Mouse (Mus musculus): Measurements from ENCODE around the gene Ccdc153. TPM values are rescaled to one million over a fixed set of nuclear protein-coding genes. Genes with fewer than 3 reads are reported as not detected.
A peak's percentile ranks its signal among the peaks of the same experiment; 100 is the strongest.

The Ccdc153 gene
- 1 to 10 TPM; 1.3 to 2.7 TPM for total RNA-seq (2021)

- DNase-seq (ENCODE audit: low spot score in 2 of 2) = no peak
- intact Hi-C loops (cut with DNase I) = no loop called here
Measured at GRCm38 (mm10) chr9:44240399-44240798, at the start of gene Ccdc153. Gene Ccdc153, plus strand, starts transcription at chr9:44240676.

GRCm38 (mm10) chr9:44191166-44191565, 49.3 kb upstream of the Ccdc153 start:
- DNase-seq (ENCODE audit: low spot score in 2 of 2) = no peak
- intact Hi-C loops (cut with DNase I) = no loop called here

GRCm38 (mm10) chr9:44192312-44192711, 48.2 kb upstream of the Ccdc153 start:
- intact Hi-C loops (cut with DNase I) = no loop called here
- no peak for DNase-seq (ENCODE audit: low spot score in 2 of 2)

GRCm38 (mm10) chr9:44192794-44193193, 47.7 kb upstream of the Ccdc153 start:
- DNase-seq (ENCODE audit: low spot score in 2 of 2) = no peak
- intact Hi-C loops (cut with DNase I) = no loop called here

GRCm38 (mm10) chr9:44194000-44194399, 46.5 kb upstream of the Ccdc153 start:
- DNase-seq (ENCODE audit: low spot score in 2 of 2) = no peak
- intact Hi-C loops (cut with DNase I) = no loop called here

- no peak for DNase-seq (ENCODE audit: low spot score in 2 of 2)
- intact Hi-C loops (cut with DNase I) = no loop called here
Measured at GRCm38 (mm10) chr9:44196354-44196753, 44.1 kb upstream of the Ccdc153 start.

- intact Hi-C loops (cut with DNase I) = no loop called here
- no peak for DNase-seq (ENCODE audit: low spot score in 2 of 2)
Measured at GRCm38 (mm10) chr9:44199166-44199565, 41.3 kb upstream of the Ccdc153 start.

- intact Hi-C loops (cut with DNase I) = no loop called here
- no peak for DNase-seq (ENCODE audit: low spot score in 2 of 2)
Measured at GRCm38 (mm10) chr9:44199580-44199979, 40.9 kb upstream of the Ccdc153 start.

- intact Hi-C loops (cut with DNase I) = no loop called here
- DNase-seq (ENCODE audit: low spot score in 2 of 2) = no peak
Measured at GRCm38 (mm10) chr9:44200458-44200857, 40.0 kb upstream of the Ccdc153 start.

- intact Hi-C loops (cut with DNase I) = no loop called here
Measured at GRCm38 (mm10) chr9:44207840-44208239, 32.6 kb upstream of the Ccdc153 start.

GRCm38 (mm10) chr9:44209416-44209815, 31.1 kb upstream of the Ccdc153 start:
- intact Hi-C loops (cut with DNase I) = no loop called here
- no peak for DNase-seq (ENCODE audit: low spot score in 2 of 2)

More at GRCm38 (mm10) chr9:44207840-44208239, 32.6 kb upstream of the Ccdc153 start:
- no peak for DNase-seq (ENCODE audit: low spot score in 2 of 2)

- no peak for DNase-seq (ENCODE audit: low spot score in 2 of 2)
- intact Hi-C loops (cut with DNase I) = no loop called here
Measured at GRCm38 (mm10) chr9:44212406-44212805, 28.1 kb upstream of the Ccdc153 start.

GRCm38 (mm10) chr9:44213538-44213937, 26.9 kb upstream of the Ccdc153 start:
- intact Hi-C loops (cut with DNase I) = no loop called here
- no peak for DNase-seq (ENCODE audit: low spot score in 2 of 2)

- intact Hi-C loops (cut with DNase I) = no loop called here
- no peak for DNase-seq (ENCODE audit: low spot score in 2 of 2)
Measured at GRCm38 (mm10) chr9:44225993-44226392, 14.5 kb upstream of the Ccdc153 start.

- intact Hi-C loops (cut with DNase I) = loop anchor here (10.0 kb wide), 4 partner anchors 47 to 247 kb away; partner anchors contain the start of gene H2afx
- no peak for DNase-seq (ENCODE audit: low spot score in 2 of 2)
Measured at GRCm38 (mm10) chr9:44231609-44232008, 8.9 kb upstream of the Ccdc153 start.

GRCm38 (mm10) chr9:44233021-44233801, 7.3 kb upstream of the Ccdc153 start:
- intact Hi-C loops (cut with DNase I) = loop anchor here (10.0 kb wide), 4 partner anchors 48 to 248 kb away; partner anchors contain the start of gene H2afx

GRCm38 (mm10) chr9:44233802-44234478, 6.5 kb upstream of the Ccdc153 start, which contains the start of gene Cbl:
Gene Cbl, minus strand, starts transcription at chr9:44234049.
- peak; percentile 99 to 100 for DNase-seq (ENCODE audit: low spot score in 2 of 2)

More at GRCm38 (mm10) chr9:44233021-44233801, 7.3 kb upstream of the Ccdc153 start:
- peak in 1 of 2 experiments; percentile 26 for DNase-seq (ENCODE audit: low spot score in 2 of 2)

GRCm38 (mm10) chr9:44234479-44235427, 5.7 kb upstream of the Ccdc153 start:
- intact Hi-C loops (cut with DNase I) = loop anchor here (10.0 kb wide), 4 partner anchors 50 to 250 kb away; partner anchors contain the start of gene H2afx
- peak in 1 of 2 experiments; percentile 39 for DNase-seq (ENCODE audit: low spot score in 2 of 2)

More at GRCm38 (mm10) chr9:44233802-44234478, 6.5 kb upstream of the Ccdc153 start, which contains the start of gene Cbl:
- intact Hi-C loops (cut with DNase I) = loop anchor here (10.0 kb wide), 4 partner anchors 49 to 249 kb away; partner anchors contain the start of gene H2afx

GRCm38 (mm10) chr9:44236601-44237000, 3.9 kb upstream of the Ccdc153 start:
- intact Hi-C loops (cut with DNase I) = loop anchor here (10.0 kb wide), 4 partner anchors 52 to 252 kb away; partner anchors contain the start of gene H2afx
- DNase-seq (ENCODE audit: low spot score in 2 of 2) = no peak

All from left cerebral cortex, postnatal 36 days (tissue).